Mouse (Mus musculus): ENCODE data around the gene Taldo1. TPM values are rescaled to one million over a fixed set of nuclear protein-coding genes. Genes with fewer than 3 reads are reported as not detected.
A peak's percentile ranks its signal among the peaks of the same experiment; 100 is the strongest.

Taldo1 gene
- polyA plus RNA-seq, 1 experiment from 2014 or later, result 371 TPM

GRCm38 (mm10) chr7:141418970-141419369 is 27.0 kb downstream of the Taldo1 start:
- ATAC-seq (ENCODE audit: low FRiP score, low TSS enrichment), result no peak
- H3K36me3 ChIP-seq (ENCODE audit: insufficient read depth, low read length), result no peaks in the 10 kb centered on the region
- 41% methylated on average over 7 of the region's 7 CpGs for WGBS
- H3K9me3 ChIP-seq (ENCODE audit: low read length), result no peaks in the 10 kb centered on the region
- H3K27ac ChIP-seq (ENCODE audit: low read length), result no peak overlapping the region
- no peak overlapping the region for H3K4me3 ChIP-seq (ENCODE audit: low read length)
- H3K27me3 ChIP-seq (ENCODE audit: insufficient read depth, low read length), result no peaks in the 10 kb centered on the region
- peaks cover 10% of the 10 kb centered on the region for H3K4me1 ChIP-seq (ENCODE audit: insufficient read depth, low read length)
- peak overlapping the region; percentile 38; the same call in 1 of the 2 replicates for H3K9ac ChIP-seq (replicated peaks; ENCODE audit: low read length)
- H3K4me2 ChIP-seq (replicated peaks; ENCODE audit: low read depth, low read length), result no peak overlapping the region

- no peaks in the 10 kb centered on the region for H3K9me3 ChIP-seq (ENCODE audit: low read length)
- WGBS, result 77% methylated on average over 9 of the region's 9 CpGs
- H3K27ac ChIP-seq (ENCODE audit: low read length), result no peak overlapping the region
- no peak overlapping the region for H3K4me2 ChIP-seq (replicated peaks; ENCODE audit: low read depth, low read length)
- no peaks in the 10 kb centered on the region for H3K36me3 ChIP-seq (ENCODE audit: insufficient read depth, low read length)
- no peak overlapping the region for H3K4me3 ChIP-seq (ENCODE audit: low read length)
- H3K27me3 ChIP-seq (ENCODE audit: insufficient read depth, low read length), result no peaks in the 10 kb centered on the region
- no peak for ATAC-seq (ENCODE audit: low FRiP score, low TSS enrichment)
- H3K4me1 ChIP-seq (ENCODE audit: insufficient read depth, low read length), result peaks cover 4% of the 10 kb centered on the region; the same call in 1 of the 2 replicates
- H3K9ac ChIP-seq (replicated peaks; ENCODE audit: low read length), result no peak overlapping the region
These were observed 28.2 kb downstream of the Taldo1 start for GRCm38 (mm10) chr7:141420030-141420702.

DNA sequence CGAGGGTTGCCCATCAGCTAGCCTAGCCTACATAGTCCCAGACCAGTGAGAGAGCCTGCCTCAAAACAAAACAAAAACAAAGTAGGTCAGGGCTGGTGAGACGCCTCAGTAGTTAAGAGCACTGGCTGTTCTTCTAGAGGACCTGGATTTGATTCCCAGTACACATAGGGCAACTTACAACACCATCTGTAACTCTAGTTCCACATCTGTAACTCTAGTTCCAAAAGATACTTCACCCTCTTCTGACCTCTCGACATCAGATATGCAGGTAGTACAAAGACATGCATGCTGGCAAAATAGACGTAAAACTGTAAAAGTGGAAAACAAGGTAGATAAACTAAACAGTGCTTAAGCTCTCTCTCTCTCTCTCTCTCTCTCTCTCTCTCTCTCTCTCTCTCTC is 31.8 kb downstream of the Taldo1 start:
- H3K27me3 ChIP-seq (ENCODE audit: insufficient read depth, low read length), result no peaks in the 10 kb centered on the region
- H3K36me3 ChIP-seq (ENCODE audit: insufficient read depth, low read length), result no peaks in the 10 kb centered on the region
- no peak for ATAC-seq (ENCODE audit: low FRiP score, low TSS enrichment)
- H3K9me3 ChIP-seq (ENCODE audit: low read length), result no peaks in the 10 kb centered on the region
- no peak overlapping the region for H3K27ac ChIP-seq (ENCODE audit: low read length)
- no peak overlapping the region for H3K9ac ChIP-seq (replicated peaks; ENCODE audit: low read length)
- WGBS, result 70% methylated on average over 4 of the region's 4 CpGs
- H3K4me1 ChIP-seq (ENCODE audit: insufficient read depth, low read length), result peaks cover 3% of the 10 kb centered on the region
- no peak overlapping the region for H3K4me3 ChIP-seq (ENCODE audit: low read length)
- H3K4me2 ChIP-seq (replicated peaks; ENCODE audit: low read depth, low read length), result no peak overlapping the region

DNA sequence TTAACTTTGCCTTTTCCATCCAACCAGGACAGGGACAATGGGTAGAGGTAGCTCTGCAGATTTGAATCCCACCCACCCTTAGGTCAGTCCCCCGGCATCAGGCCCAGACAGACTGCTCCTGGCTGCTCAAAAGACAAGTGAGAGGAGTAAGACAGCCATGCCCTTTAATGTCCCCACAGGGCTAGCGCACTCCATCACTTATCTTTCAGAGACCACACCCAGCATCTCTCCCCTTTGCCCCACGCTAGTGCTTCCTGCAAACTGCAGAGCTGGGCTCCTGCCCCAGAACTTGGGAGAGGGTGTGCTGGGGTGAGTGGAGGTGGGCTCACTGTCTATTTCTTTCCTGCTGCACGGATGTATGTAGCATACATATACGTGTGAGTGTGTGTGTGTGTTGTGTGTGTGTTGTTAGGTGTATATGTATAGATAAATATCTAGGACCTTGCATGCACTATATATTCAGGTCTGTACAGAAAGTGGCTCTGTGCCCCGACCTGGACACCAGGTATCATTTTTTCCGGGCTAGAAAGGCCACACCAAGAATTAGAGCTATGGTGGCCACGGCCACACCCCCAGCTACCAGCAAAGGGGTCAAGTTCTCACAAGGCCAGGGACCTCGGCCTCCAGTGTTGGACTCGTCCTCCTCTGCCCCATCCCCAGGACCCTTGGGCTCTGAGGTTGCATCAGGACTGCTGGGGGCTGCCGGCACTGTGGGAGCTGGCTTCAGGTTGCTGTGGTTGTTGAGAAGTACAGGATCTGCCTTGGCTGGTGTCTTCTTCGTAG is 35.1 kb downstream of the Taldo1 start:
- Histone ChIP-seq H3K27ac (ENCODE audit: low read length) (no peak overlapping the region), H3K4me1 (ENCODE audit: insufficient read depth, low read length) (peaks cover 14% of the 10 kb centered on the region)
- ATAC-seq (ENCODE audit: low FRiP score, low TSS enrichment), result no peak

DNA sequence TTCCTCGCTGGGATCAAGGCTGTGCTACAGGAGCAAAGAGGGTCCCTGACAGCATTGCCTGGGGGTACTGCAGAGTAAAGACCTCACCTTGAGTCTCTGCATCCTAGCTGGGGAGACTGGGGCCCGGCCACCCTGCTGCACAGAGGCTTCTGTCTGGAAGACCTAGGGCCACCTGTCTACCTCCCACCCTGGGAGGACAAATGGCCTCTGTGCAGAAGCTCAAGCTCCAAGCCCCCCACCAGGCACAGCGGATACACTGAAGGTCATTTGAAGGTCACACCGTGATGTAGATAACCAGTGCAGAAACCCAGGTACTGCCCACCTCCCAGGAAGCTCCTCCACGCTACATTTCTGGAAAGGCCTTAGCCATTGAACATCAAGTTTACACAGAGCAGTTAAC is 36.7 kb downstream of the Taldo1 start:
- peaks cover 14% of the 10 kb centered on the region for H3K4me1 ChIP-seq (ENCODE audit: insufficient read depth, low read length)
- no peak overlapping the region for H3K9ac ChIP-seq (replicated peaks; ENCODE audit: low read length)
- WGBS, result 52% methylated on average over 5 of the region's 5 CpGs
- H3K9me3 ChIP-seq (ENCODE audit: low read length), result no peaks in the 10 kb centered on the region
- H3K27ac ChIP-seq (ENCODE audit: low read length), result no peak overlapping the region
- ATAC-seq (ENCODE audit: low FRiP score, low TSS enrichment), result no peak
- no peaks in the 10 kb centered on the region for H3K27me3 ChIP-seq (ENCODE audit: insufficient read depth, low read length)
- H3K4me2 ChIP-seq (replicated peaks; ENCODE audit: low read depth, low read length), result peak overlapping the region; percentile 37
- H3K36me3 ChIP-seq (ENCODE audit: insufficient read depth, low read length), result peaks cover 33% of the 10 kb centered on the region
- no peak overlapping the region for H3K4me3 ChIP-seq (ENCODE audit: low read length)

More for the DNA sequence above, 35.1 kb downstream of the Taldo1 start:
- H3K4me3 ChIP-seq (ENCODE audit: low read length), result no peak overlapping the region
- H3K4me2 ChIP-seq (replicated peaks; ENCODE audit: low read depth, low read length), result no peak overlapping the region
- H3K27me3 ChIP-seq (ENCODE audit: insufficient read depth, low read length), result no peaks in the 10 kb centered on the region
- WGBS, result 80% methylated on average over 12 of the region's 12 CpGs
- no peak overlapping the region for H3K9ac ChIP-seq (replicated peaks; ENCODE audit: low read length)
- H3K9me3 ChIP-seq (ENCODE audit: low read length), result no peaks in the 10 kb centered on the region
- H3K36me3 ChIP-seq (ENCODE audit: insufficient read depth, low read length), result peaks cover 20% of the 10 kb centered on the region

DNA sequence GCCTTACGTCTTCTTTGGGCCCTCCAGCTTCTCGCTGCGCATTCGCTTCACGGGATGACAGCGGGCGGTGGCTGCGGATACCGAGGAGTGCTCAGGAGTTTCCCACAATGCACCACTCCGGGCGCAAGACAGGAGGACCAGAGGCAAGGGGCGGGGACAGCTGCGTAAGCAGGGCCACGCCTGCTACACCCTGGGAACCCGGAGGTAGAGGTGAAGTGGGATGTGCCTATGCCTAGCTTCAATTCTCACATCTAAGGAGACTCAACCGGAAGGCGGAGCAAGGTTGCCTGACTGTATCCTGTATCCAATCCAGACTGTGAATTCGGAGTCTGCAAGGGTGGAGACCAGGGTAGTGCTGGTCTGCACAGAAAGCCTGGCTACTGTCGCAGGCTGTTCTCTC is 37.3 kb downstream of the Taldo1 start, which contains the start of gene Cend1:
TSS of gene Cend1 (minus strand) at position 182 of the 400 bp plus-strand sequence.
- WGBS, result 4% methylated on average over 19 of the region's 19 CpGs
- no peak within 1 kb of the TSS; the same call in 1 of the 2 replicates for H3K27ac ChIP-seq (ENCODE audit: low read length)
- H3K4me1 ChIP-seq (ENCODE audit: insufficient read depth, low read length), result peaks cover 20% of the 10 kb centered on the region
- ATAC-seq (ENCODE audit: low FRiP score, low TSS enrichment), result peak; percentile 72
- 0 out of 2 replicates have a peak within 1 kb of the TSS, but pooled peaks have one; percentile 22 for H3K9ac ChIP-seq (replicated peaks; ENCODE audit: low read length)
- peaks cover 34% of the 10 kb centered on the region for H3K36me3 ChIP-seq (ENCODE audit: insufficient read depth, low read length)
- H3K9me3 ChIP-seq (ENCODE audit: low read length), result no peaks in the 10 kb centered on the region
- H3K27me3 ChIP-seq (ENCODE audit: insufficient read depth, low read length), result no peaks in the 10 kb centered on the region
- H3K4me2 ChIP-seq (replicated peaks; ENCODE audit: low read depth, low read length), result peak within 1 kb of the TSS; percentile 37
- H3K4me3 ChIP-seq (ENCODE audit: low read length), result peak within 1 kb of the TSS; percentile 2; the same call in 1 of the 2 replicates

- Histone ChIP-seq H3K27me3 (ENCODE audit: insufficient read depth, low read length) (no peaks in the 10 kb centered on the region), H3K9ac (replicated peaks; ENCODE audit: low read length) (no peak overlapping the region), H3K4me2 (replicated peaks; ENCODE audit: low read depth, low read length) (peak overlapping the region; percentile 37; the same call in 1 of the 2 replicates)
These were observed 38.0 kb downstream of the Taldo1 start for GRCm38 (mm10) chr7:141429840-141430584.

DNA sequence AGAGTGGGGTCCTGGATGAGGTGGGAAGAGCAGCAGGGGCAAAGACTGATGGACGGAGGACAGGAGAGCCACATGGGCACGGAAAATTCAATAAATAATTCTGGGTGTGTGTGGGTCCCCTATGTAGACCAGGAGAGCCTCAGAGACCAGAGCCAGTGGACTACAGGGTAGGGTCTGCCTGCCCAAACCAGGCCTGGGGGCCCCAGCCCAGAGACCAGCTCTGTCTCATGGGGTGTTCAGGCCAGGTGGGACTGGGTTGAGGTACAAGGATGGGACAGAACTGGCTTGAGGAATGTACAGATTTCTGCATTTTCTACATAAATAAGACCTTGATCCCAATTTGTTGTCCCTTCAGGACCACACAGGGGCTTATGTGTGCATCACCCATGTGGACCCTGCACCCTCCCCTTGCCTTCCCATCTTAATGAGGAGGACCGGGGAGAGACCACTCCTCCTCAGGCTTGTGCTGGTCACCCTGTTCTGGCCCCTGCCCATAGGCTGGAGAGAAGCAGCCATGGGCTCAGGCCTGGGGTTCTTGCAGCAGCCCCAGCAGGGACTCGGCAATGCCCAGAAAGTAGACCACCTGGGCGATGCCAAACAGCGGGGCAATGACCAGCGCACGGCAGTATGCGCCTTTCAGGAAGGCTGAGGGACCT is 38.7 kb downstream of the Taldo1 start:
- H3K4me3 ChIP-seq (ENCODE audit: low read length), result no peak overlapping the region
- no peaks in the 10 kb centered on the region for H3K9me3 ChIP-seq (ENCODE audit: low read length)
- H3K4me2 ChIP-seq (replicated peaks; ENCODE audit: low read depth, low read length), result no peak overlapping the region
- peaks cover 34% of the 10 kb centered on the region for H3K36me3 ChIP-seq (ENCODE audit: insufficient read depth, low read length)
- no peak for ATAC-seq (ENCODE audit: low FRiP score, low TSS enrichment)
- no peak overlapping the region for H3K27ac ChIP-seq (ENCODE audit: low read length)
- no peaks in the 10 kb centered on the region for H3K27me3 ChIP-seq (ENCODE audit: insufficient read depth, low read length)
- H3K4me1 ChIP-seq (ENCODE audit: insufficient read depth, low read length), result peaks cover 32% of the 10 kb centered on the region
- H3K9ac ChIP-seq (replicated peaks; ENCODE audit: low read length), result no peak overlapping the region
- 94% methylated on average over 9 of the region's 9 CpGs for WGBS

More at GRCm38 (mm10) chr7:141429840-141430584, 38.0 kb downstream of the Taldo1 start:
- H3K4me1 ChIP-seq (ENCODE audit: insufficient read depth, low read length), result peaks cover 27% of the 10 kb centered on the region
- H3K4me3 ChIP-seq (ENCODE audit: low read length), result no peak overlapping the region
- H3K36me3 ChIP-seq (ENCODE audit: insufficient read depth, low read length), result peaks cover 34% of the 10 kb centered on the region
- peak; percentile 3; the same call in 1 of the 2 replicates for ATAC-seq (ENCODE audit: low FRiP score, low TSS enrichment)
- 62% methylated on average over 9 of the region's 9 CpGs for WGBS
- no peak overlapping the region; the same call in 1 of the 2 replicates for H3K27ac ChIP-seq (ENCODE audit: low read length)
- no peaks in the 10 kb centered on the region for H3K9me3 ChIP-seq (ENCODE audit: low read length)

Measured in kidney, embryonic 16.5 days (tissue).